Mouse (Mus musculus) E14TG2a.4 (cell line): Measurements from ENCODE around the gene Lrp5.

Experiments used
- CTCF ChIP-seq: conservative IDR thresholded peaks from 2 replicates; pipeline ENCODE4 v1.5.1; 2014; ENCODE audit warnings: low read length
- NANOG ChIP-seq: IDR thresholded peaks from 2 replicates; pipeline ENCODE4 v1.6.1; 2014; ENCODE audit warnings: borderline replicate concordance, low read length, mixed read lengths
- POU5F1 ChIP-seq: IDR thresholded peaks from 2 replicates; pipeline ENCODE4 v1.6.1; 2014; ENCODE audit warnings: low read length, borderline replicate concordance

GRCm38 (mm10) chr19:3724779-3725178 is 38.4 kb upstream of the Lrp5 start:
- TF ChIP-seq CTCF (peak; percentile 87), POU5F1 (no peak), NANOG (no peak)
